Mouse (Mus musculus) neural tube, embryonic 12.5 days (tissue): Measurements from ENCODE around the gene Grk1. TPM values are rescaled to one million over a fixed set of nuclear protein-coding genes. Genes with fewer than 3 reads are reported as not detected.

Experiments used
- ATAC-seq: fragments of 200-750 bp; cut with Nextera tagmentation; 2 replicates; pipeline ENCODE4 v1.8.0; 2017; ENCODE audit warnings: low read depth, mild to moderate bottlenecking, moderate TSS enrichment, moderate library complexity; ENCODE audit not compliant: low FRiP score
- H3K27ac ChIP-seq: fragments of 300-500 bp; sonication (generic); 2 replicates; pipeline ENCODE4 v1.5.1; 2016
- H3K27me3 ChIP-seq: fragments of 300-500 bp; sonication (generic); replicated peaks from 2 replicates; pipeline ENCODE4 v1.6.1; 2016; ENCODE audit warnings: mild to moderate bottlenecking
- H3K36me3 ChIP-seq: fragments of 300-500 bp; sonication (generic); 2 replicates; pipeline ENCODE4 v1.6.1; 2016; ENCODE audit warnings: mild to moderate bottlenecking
- H3K4me1 ChIP-seq: fragments of 300-500 bp; sonication (generic); 2 replicates; pipeline ENCODE4 v1.6.1; 2016
- H3K4me2 ChIP-seq: fragments of 300-500 bp; sonication (generic); replicated peaks from 2 replicates; pipeline ENCODE4 v1.6.1; 2016; ENCODE audit warnings: mild to moderate bottlenecking
- H3K4me3 ChIP-seq: fragments of 300-500 bp; sonication (generic); 2 replicates; pipeline ENCODE4 v1.5.1; 2016
- H3K9ac ChIP-seq: fragments of 300-500 bp; sonication (generic); 2 replicates; pipeline ENCODE4 v1.6.1; 2016; ENCODE audit warnings: mild to moderate bottlenecking
- H3K9me3 ChIP-seq: fragments of 300-500 bp; sonication (generic); 2 replicates; pipeline ENCODE4 v1.6.1; 2016; ENCODE audit warnings: mild to moderate bottlenecking
- WGBS: fragments of 180-500 bp; shearing (Covaris S2); methylation state at CpG from one replicate; pipeline ENCODE4 v1.1.7; 2016; 5-methylcytosine and 5-hydroxymethylcytosine counted together
- polyA plus RNA-seq: library from polyadenylated mRNA; unstranded; fragments of >200 nt; fragmentation: Nextera tagmentation; extraction: Ambion mirVana; gene quantifications from 2 replicates; pipeline ENCODE4 v1.2.1, GENCODE M21; 2016

The Grk1 gene
- polyA plus RNA-seq, 1 experiment from 2014 or later: 0.03 TPM

DNA sequence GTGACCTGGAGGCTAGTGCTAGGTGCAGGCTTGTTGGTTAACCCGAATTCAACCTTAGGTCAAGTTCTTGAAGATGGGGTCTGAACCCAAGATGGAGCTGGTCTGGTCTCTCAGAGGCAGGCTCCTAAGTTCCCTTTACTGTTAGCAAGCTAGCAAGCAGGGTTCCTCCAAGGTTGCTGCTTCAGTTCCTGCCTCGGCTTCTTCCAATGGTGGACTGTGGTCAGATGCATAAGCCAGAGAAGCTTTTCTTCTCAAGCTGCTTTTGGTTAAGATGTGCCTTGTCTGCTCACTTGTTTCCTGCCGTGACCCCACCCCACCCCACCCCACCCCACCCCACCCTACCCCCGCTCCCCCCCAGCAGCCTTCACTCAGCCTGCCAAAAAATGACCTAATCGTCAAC, 28.2 kb downstream of the Grk1 start:
- Histone ChIP-seq H3K9me3 (no peaks in the 10 kb centered on the region), H3K36me3 (no peaks in the 10 kb centered on the region), H3K4me3 (no peak overlapping the region), H3K4me1 (no peaks in the 10 kb centered on the region), H3K9ac (no peak overlapping the region), H3K4me2 (no peak overlapping the region), H3K27ac (no peak overlapping the region), H3K27me3 (peaks cover 24% of the 10 kb centered on the region)
- 87% methylated on average over 5 of the region's 5 CpGs for WGBS
- ATAC-seq: no peak

- no peak within 1 kb of the TSS for H3K27ac ChIP-seq
- H3K27me3 ChIP-seq: peaks cover 24% of the 10 kb centered on the region
- no peak within 1 kb of the TSS for H3K4me3 ChIP-seq
- WGBS: 20% methylated on average over 10 of the region's 10 CpGs
- no peak within 1 kb of the TSS for H3K9ac ChIP-seq
- H3K4me1 ChIP-seq: no peaks in the 10 kb centered on the region
- H3K9me3 ChIP-seq: no peaks in the 10 kb centered on the region
- no peaks in the 10 kb centered on the region for H3K36me3 ChIP-seq
- no peak for ATAC-seq
- H3K4me2 ChIP-seq: no peak within 1 kb of the TSS
These were observed 30.0 kb downstream of the Grk1 start, which contains the start of gene Tmem255b for GRCm38 (mm10) chr8:13434889-13435288. Tmem255b (plus strand) TSS chr8:13435189.

GRCm38 (mm10) chr8:13436052-13436451, 31.2 kb downstream of the Grk1 start:
- no peaks in the 10 kb centered on the region for H3K36me3 ChIP-seq
- H3K9me3 ChIP-seq: no peaks in the 10 kb centered on the region
- no peak overlapping the region for H3K9ac ChIP-seq
- no peaks in the 10 kb centered on the region for H3K4me1 ChIP-seq
- H3K4me2 ChIP-seq: no peak overlapping the region
- peaks cover 24% of the 10 kb centered on the region for H3K27me3 ChIP-seq
- no peak for ATAC-seq
- H3K4me3 ChIP-seq: no peak overlapping the region
- 24% methylated on average over 8 of the region's 8 CpGs for WGBS
- no peak overlapping the region for H3K27ac ChIP-seq

- no peak for ATAC-seq
- Histone ChIP-seq H3K4me1 (no peaks in the 10 kb centered on the region), H3K36me3 (no peaks in the 10 kb centered on the region), H3K4me2 (no peak overlapping the region), H3K27ac (no peak overlapping the region), H3K4me3 (no peak overlapping the region), H3K9ac (no peak overlapping the region), H3K27me3 (peaks cover 24% of the 10 kb centered on the region), H3K9me3 (no peaks in the 10 kb centered on the region)
- 85% methylated on average over 2 of the region's 2 CpGs for WGBS
These were observed 32.6 kb downstream of the Grk1 start for GRCm38 (mm10) chr8:13437531-13437930.

DNA sequence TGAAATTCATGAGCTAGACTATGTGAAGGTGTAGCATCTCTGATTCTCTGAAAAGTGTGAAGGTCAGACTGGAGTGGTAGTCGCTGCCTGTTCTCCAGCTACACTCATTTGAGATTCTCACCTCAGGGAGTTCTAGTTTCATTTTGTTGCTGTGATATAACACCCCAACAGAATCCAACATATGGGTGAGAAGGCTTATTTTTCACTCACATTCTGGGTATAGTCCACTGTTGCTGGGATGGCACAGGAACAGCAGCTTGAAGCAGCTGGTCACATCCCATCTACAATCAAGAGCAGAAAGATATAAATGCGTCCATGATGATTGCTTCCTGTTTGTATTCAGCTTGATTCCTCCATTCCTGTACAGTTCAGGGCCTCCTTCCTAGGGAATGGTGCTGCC, 37.3 kb downstream of the Grk1 start:
- no peaks in the 10 kb centered on the region for H3K27me3 ChIP-seq
- no peaks in the 10 kb centered on the region for H3K9me3 ChIP-seq
- no peak for ATAC-seq
- H3K4me1 ChIP-seq: no peaks in the 10 kb centered on the region
- no peak overlapping the region for H3K27ac ChIP-seq
- no peaks in the 10 kb centered on the region for H3K36me3 ChIP-seq
- no peak overlapping the region for H3K4me2 ChIP-seq
- WGBS: 90% methylated on average over 2 of the region's 2 CpGs
- H3K9ac ChIP-seq: no peak overlapping the region
- no peak overlapping the region for H3K4me3 ChIP-seq

DNA sequence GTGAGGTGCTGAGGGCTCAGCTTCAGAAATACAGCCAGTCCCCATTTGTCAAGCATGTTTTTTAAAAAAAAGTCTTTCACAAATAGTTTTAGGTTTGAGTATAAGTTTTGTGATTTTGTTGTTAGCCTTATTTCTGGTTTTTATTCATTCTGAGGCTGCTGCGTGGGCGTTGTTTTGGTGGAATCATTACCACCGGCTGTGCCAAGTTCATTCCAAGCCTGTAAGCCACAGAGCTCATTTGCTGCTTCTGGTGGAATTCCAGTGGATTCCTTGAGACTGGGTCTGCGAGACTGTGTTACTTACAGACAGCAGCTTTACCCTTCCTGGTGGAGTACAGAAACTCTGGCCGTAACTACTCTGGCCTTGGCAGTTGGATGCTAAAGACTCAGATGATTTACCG, 41.6 kb downstream of the Grk1 start:
- Histone ChIP-seq H3K27me3 (no peaks in the 10 kb centered on the region), H3K4me2 (no peak overlapping the region), H3K9ac (no peak overlapping the region), H3K36me3 (no peaks in the 10 kb centered on the region), H3K4me3 (no peak overlapping the region), H3K9me3 (no peaks in the 10 kb centered on the region), H3K27ac (no peak overlapping the region), H3K4me1 (no peaks in the 10 kb centered on the region)
- ATAC-seq: no peak
- 93% methylated on average over 6 of the region's 6 CpGs for WGBS

DNA sequence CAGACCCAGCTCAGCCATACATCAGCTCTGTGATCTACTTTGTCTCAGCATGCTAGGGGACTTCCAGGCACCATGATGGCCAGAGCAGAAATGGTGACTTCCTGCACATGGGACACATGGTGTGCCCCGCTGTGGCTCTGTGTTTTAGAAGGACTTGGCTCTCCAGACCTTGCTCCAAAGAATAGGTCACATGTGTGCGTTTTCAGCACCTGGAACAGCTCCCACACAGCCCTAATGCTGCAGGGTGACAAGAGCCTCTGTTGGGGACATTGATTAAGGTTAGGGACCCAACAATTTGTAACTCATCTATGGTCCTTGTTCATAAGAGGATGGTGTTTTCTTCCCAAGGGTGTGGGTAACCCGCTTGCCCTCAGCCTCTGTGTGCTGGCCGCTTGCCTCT, 43.3 kb downstream of the Grk1 start:
- H3K27ac ChIP-seq: no peak overlapping the region
- no peaks in the 10 kb centered on the region for H3K27me3 ChIP-seq
- H3K4me3 ChIP-seq: no peak overlapping the region
- H3K9ac ChIP-seq: no peak overlapping the region
- H3K4me2 ChIP-seq: no peak overlapping the region
- 63% methylated on average over 4 of the region's 4 CpGs for WGBS
- ATAC-seq: no peak
- H3K9me3 ChIP-seq: no peaks in the 10 kb centered on the region
- no peaks in the 10 kb centered on the region for H3K4me1 ChIP-seq
- H3K36me3 ChIP-seq: no peaks in the 10 kb centered on the region

- no peaks in the 10 kb centered on the region for H3K9me3 ChIP-seq
These were observed 46.9 kb downstream of the Grk1 start for GRCm38 (mm10) chr8:13451747-13452277.

GRCm38 (mm10) chr8:13454341-13455113, 49.6 kb downstream of the Grk1 start:
- Histone ChIP-seq H3K27ac (no peak overlapping the region), H3K36me3 (no peaks in the 10 kb centered on the region), H3K9ac (no peak overlapping the region), H3K4me1 (peaks cover 16% of the 10 kb centered on the region), H3K9me3 (no peaks in the 10 kb centered on the region), H3K4me2 (no peak overlapping the region), H3K4me3 (no peak overlapping the region), H3K27me3 (no peaks in the 10 kb centered on the region)
- peak; percentile 88 for ATAC-seq
- 53% methylated on average over 8 of the region's 8 CpGs for WGBS

More at GRCm38 (mm10) chr8:13451747-13452277, 46.9 kb downstream of the Grk1 start:
- H3K4me1 ChIP-seq: peaks cover 16% of the 10 kb centered on the region
- no peak overlapping the region for H3K9ac ChIP-seq
- H3K4me2 ChIP-seq: no peak overlapping the region
- ATAC-seq: no peak
- 73% methylated on average over 6 of the region's 6 CpGs for WGBS
- no peak overlapping the region for H3K27ac ChIP-seq
- no peak overlapping the region for H3K4me3 ChIP-seq
- no peaks in the 10 kb centered on the region for H3K27me3 ChIP-seq
- H3K36me3 ChIP-seq: no peaks in the 10 kb centered on the region

- Histone ChIP-seq H3K36me3 (no peaks in the 10 kb centered on the region), H3K4me2 (no peak overlapping the region), H3K27me3 (no peaks in the 10 kb centered on the region), H3K9me3 (no peaks in the 10 kb centered on the region), H3K27ac (no peak overlapping the region), H3K9ac (no peak overlapping the region), H3K4me3 (no peak overlapping the region), H3K4me1 (peaks cover 16% of the 10 kb centered on the region)
- WGBS: 37% methylated on average over 2 of the region's 2 CpGs
- ATAC-seq: no peak
These were observed 50.4 kb downstream of the Grk1 start for GRCm38 (mm10) chr8:13455295-13455694.

DNA sequence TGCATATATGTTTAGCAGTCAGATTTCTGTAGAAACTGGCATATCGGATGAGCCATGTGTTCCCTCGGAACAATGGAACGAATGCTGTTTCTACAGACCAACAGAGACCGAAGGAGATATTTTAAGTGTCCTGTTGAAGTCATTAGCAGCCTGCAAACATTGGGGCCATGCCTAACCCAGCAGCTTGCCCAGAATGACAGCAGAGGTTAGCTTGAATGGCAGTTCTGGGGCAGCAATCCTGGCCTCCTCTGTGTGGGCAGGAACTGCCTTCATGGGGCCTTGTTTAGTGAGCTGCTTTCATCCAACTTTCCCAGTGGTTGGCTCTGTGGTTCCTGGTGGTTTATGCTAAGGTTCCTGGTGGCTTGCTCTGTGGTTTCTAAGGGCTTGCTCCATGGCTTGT, 54.5 kb downstream of the Grk1 start:
- Histone ChIP-seq H3K9me3 (no peaks in the 10 kb centered on the region), H3K27me3 (no peaks in the 10 kb centered on the region), H3K36me3 (no peaks in the 10 kb centered on the region), H3K27ac (no peak overlapping the region), H3K4me1 (peaks cover 8% of the 10 kb centered on the region), H3K4me2 (no peak overlapping the region), H3K4me3 (no peak overlapping the region), H3K9ac (no peak overlapping the region)
- no peak for ATAC-seq
- WGBS: 98% methylated on average over 4 of the region's 4 CpGs

- Histone ChIP-seq H3K9ac (0 out of 2 replicates have a peak overlapping the region, but pooled peaks have one; percentile 13), H3K9me3 (no peaks in the 10 kb centered on the region), H3K4me1 (no peaks in the 10 kb centered on the region), H3K27ac (no peak overlapping the region), H3K36me3 (no peaks in the 10 kb centered on the region), H3K4me2 (no peak overlapping the region), H3K4me3 (no peak overlapping the region), H3K27me3 (no peaks in the 10 kb centered on the region)
- WGBS: 78% methylated on average over 17 of the region's 17 CpGs
- ATAC-seq: no peak
These were observed 56.3 kb downstream of the Grk1 start for GRCm38 (mm10) chr8:13461085-13461765.
